Mouse (Mus musculus): ENCODE results near the gene Hist3h2ba.

The Hist3h2ba gene

GRCm38 (mm10) chr11:58948542-58949479, at the start of gene Hist3h2ba:
Gene Hist3h2ba, plus strand, starts transcription at chr11:58948920.
- in situ Hi-C loops (cut with MboI; ENCODE audit: unreplicated experiment in 2 of 2): no loop called here

GRCm38 (mm10) chr11:58901080-58901479, 47.6 kb upstream of the Hist3h2ba start:
- in situ Hi-C loops (cut with MboI; ENCODE audit: unreplicated experiment in 2 of 2): no loop called here

GRCm38 (mm10) chr11:58903511-58904409, 45.0 kb upstream of the Hist3h2ba start, which contains the start of gene Zfp39:
Gene Zfp39, minus strand, starts transcription at chr11:58904225.
- in situ Hi-C loops (cut with MboI; ENCODE audit: unreplicated experiment in 2 of 2): no loop called here

GRCm38 (mm10) chr11:58904410-58904718, 44.4 kb upstream of the Hist3h2ba start:
- in situ Hi-C loops (cut with MboI; ENCODE audit: unreplicated experiment in 2 of 2): no loop called here

GRCm38 (mm10) chr11:58904838-58905237, 43.9 kb upstream of the Hist3h2ba start:
- in situ Hi-C loops (cut with MboI; ENCODE audit: unreplicated experiment in 2 of 2): no loop called here

- in situ Hi-C loops (cut with MboI; ENCODE audit: unreplicated experiment in 2 of 2): loop anchor here in 1 of 2 experiments (10.0 kb wide), 1 partner anchor 679 kb away; no protein-coding TSS in a partner anchor
Measured at GRCm38 (mm10) chr11:58913776-58914175, 34.9 kb upstream of the Hist3h2ba start.

GRCm38 (mm10) chr11:58914461-58915028, 34.2 kb upstream of the Hist3h2ba start:
- in situ Hi-C loops (cut with MboI; ENCODE audit: unreplicated experiment in 2 of 2): loop anchor here in 1 of 2 experiments (10.0 kb wide), 1 partner anchor 680 kb away; no protein-coding TSS in a partner anchor

- in situ Hi-C loops (cut with MboI; ENCODE audit: unreplicated experiment in 2 of 2): loop anchor here in 1 of 2 experiments (10.0 kb wide), 1 partner anchor 682 kb away; no protein-coding TSS in a partner anchor
Measured at GRCm38 (mm10) chr11:58916879-58917744, 31.6 kb upstream of the Hist3h2ba start.

GRCm38 (mm10) chr11:58917745-58918366, 30.9 kb upstream of the Hist3h2ba start, which contains the start of gene Btnl10:
Gene Btnl10, plus strand, starts transcription at chr11:58917908.
- in situ Hi-C loops (cut with MboI; ENCODE audit: unreplicated experiment in 2 of 2): loop anchor here in 1 of 2 experiments (10.0 kb wide), 1 partner anchor 683 kb away; no protein-coding TSS in a partner anchor

GRCm38 (mm10) chr11:58918759-58919158, 30.0 kb upstream of the Hist3h2ba start:
- in situ Hi-C loops (cut with MboI; ENCODE audit: unreplicated experiment in 2 of 2): loop anchor here in 1 of 2 experiments (10.0 kb wide), 1 partner anchor 684 kb away; no protein-coding TSS in a partner anchor

- in situ Hi-C loops (cut with MboI; ENCODE audit: unreplicated experiment in 2 of 2): loop anchor here (5.0 kb wide), 1 partner anchor 35 kb away; no protein-coding TSS in a partner anchor
Measured at GRCm38 (mm10) chr11:58922420-58922819, 26.3 kb upstream of the Hist3h2ba start.

GRCm38 (mm10) chr11:58926651-58927050, 22.1 kb upstream of the Hist3h2ba start:
- in situ Hi-C loops (cut with MboI; ENCODE audit: unreplicated experiment in 2 of 2): no loop called here

GRCm38 (mm10) chr11:58927053-58927452, 21.7 kb upstream of the Hist3h2ba start:
- in situ Hi-C loops (cut with MboI; ENCODE audit: unreplicated experiment in 2 of 2): no loop called here

GRCm38 (mm10) chr11:58927790-58928651, 20.7 kb upstream of the Hist3h2ba start:
- in situ Hi-C loops (cut with MboI; ENCODE audit: unreplicated experiment in 2 of 2): no loop called here

GRCm38 (mm10) chr11:58929055-58929454, 19.7 kb upstream of the Hist3h2ba start:
- in situ Hi-C loops (cut with MboI; ENCODE audit: unreplicated experiment in 2 of 2): no loop called here

- in situ Hi-C loops (cut with MboI; ENCODE audit: unreplicated experiment in 2 of 2): no loop called here
Measured at GRCm38 (mm10) chr11:58929641-58930040, 19.1 kb upstream of the Hist3h2ba start.

- in situ Hi-C loops (cut with MboI; ENCODE audit: unreplicated experiment in 2 of 2): no loop called here
Measured at GRCm38 (mm10) chr11:58930254-58930653, 18.5 kb upstream of the Hist3h2ba start.

GRCm38 (mm10) chr11:58931576-58931975, 17.1 kb upstream of the Hist3h2ba start:
- in situ Hi-C loops (cut with MboI; ENCODE audit: unreplicated experiment in 2 of 2): no loop called here
